Mouse (Mus musculus) hindbrain, embryonic 13.5 days (tissue): ENCODE results near the gene H2al1d. TPM values are rescaled to one million over a fixed set of nuclear protein-coding genes. Genes with fewer than 3 reads are reported as not detected.
"Not testable (repeated sequence)": the region's sequence is repeated elsewhere in the genome, so short reads cannot be mapped to it uniquely, and the experiment has no call there.

ENCODE experiments used
- ATAC-seq: fragments of 200-750 bp; cut with Nextera tagmentation; 2 replicates; pipeline ENCODE4 v1.8.0; 2017; ENCODE audit warnings: moderate TSS enrichment; ENCODE audit not compliant: low FRiP score
- H3K27ac ChIP-seq: fragments of 300-500 bp; sonication (generic); 2 replicates; pipeline ENCODE4 v1.5.1; 2015; ENCODE audit warnings: inconsistent platforms, mild to moderate bottlenecking, moderate library complexity
- H3K27me3 ChIP-seq: fragments of 300-500 bp; sonication (generic); 2 replicates; pipeline ENCODE4 v1.6.1; 2015; ENCODE audit warnings: mild to moderate bottlenecking, inconsistent platforms
- H3K36me3 ChIP-seq: fragments of 300-500 bp; sonication (generic); 2 replicates; pipeline ENCODE4 v1.6.1; 2015; ENCODE audit warnings: mild to moderate bottlenecking, inconsistent platforms
- H3K4me1 ChIP-seq: fragments of 300-500 bp; sonication (generic); replicated peaks from 2 replicates; pipeline ENCODE4 v1.6.1; 2015; ENCODE audit warnings: inconsistent platforms
- H3K4me2 ChIP-seq: fragments of 300-500 bp; sonication (generic); 2 replicates; pipeline ENCODE4 v1.6.1; 2015; ENCODE audit warnings: inconsistent platforms, mild to moderate bottlenecking, moderate library complexity
- H3K4me3 ChIP-seq: fragments of 300-500 bp; sonication (generic); 2 replicates; pipeline ENCODE4 v1.5.1; 2015; ENCODE audit warnings: mild to moderate bottlenecking, inconsistent platforms
- H3K9ac ChIP-seq: fragments of 300-500 bp; sonication (generic); 2 replicates; pipeline ENCODE4 v1.6.1; 2015; ENCODE audit warnings: mild to moderate bottlenecking, inconsistent platforms
- H3K9me3 ChIP-seq: fragments of 300-500 bp; sonication (generic); 2 replicates; pipeline ENCODE4 v1.6.1; 2016; ENCODE audit warnings: inconsistent platforms
- WGBS: fragments of 180-500 bp; shearing (Covaris S2); methylation state at CpG from one replicate; pipeline ENCODE4 v1.1.7; 2015; 5-methylcytosine and 5-hydroxymethylcytosine counted together
- polyA plus RNA-seq: library from polyadenylated mRNA; unstranded; fragments of >200 nt; fragmentation: Nextera tagmentation; extraction: Ambion mirVana; gene quantifications from 2 replicates; pipeline ENCODE4 v1.2.1, GENCODE M21; 2015

H2al1d gene
- polyA plus RNA-seq, 1 experiment from 2014 or later = not detected

GRCm38 (mm10) chrX:11314858-11315257, 6.2 kb downstream of the H2al1d start, which contains the start of gene H2al1f:
Gene H2al1f (plus strand): TSS chrX:11315158.
- H3K4me3 ChIP-seq, H3K9ac ChIP-seq, H3K4me2 ChIP-seq, H3K27ac ChIP-seq, H3K27me3 ChIP-seq, H3K36me3 ChIP-seq, ATAC-seq, H3K4me1 ChIP-seq, H3K9me3 ChIP-seq: not testable (repeated sequence)
- WGBS = no CpG with 5 or more reads among the region's 6 CpGs

DNA sequence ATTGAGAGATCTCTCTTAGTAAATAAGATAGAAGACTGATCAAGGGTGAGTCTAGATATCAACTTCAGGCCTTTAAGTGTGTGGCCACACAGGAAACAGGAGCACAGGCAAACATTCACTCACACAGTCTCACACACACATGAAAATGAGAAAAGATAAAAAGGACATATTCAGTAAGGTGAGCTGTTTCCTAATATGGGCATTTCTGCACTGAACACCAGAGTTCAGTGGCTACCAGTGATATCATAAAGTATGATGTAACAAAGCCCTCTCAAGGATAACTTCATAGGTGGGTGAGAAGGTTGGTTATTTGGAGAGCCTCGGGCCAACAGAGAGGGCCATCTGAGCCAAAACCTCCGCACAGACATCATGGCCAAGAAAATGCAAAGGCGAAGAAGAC, 9.3 kb downstream of the H2al1d start, which contains the start of gene H2al1g:
Gene H2al1g, plus strand, starts transcription at position 301 of the 400 bp plus-strand sequence.
- not testable (repeated sequence) for H3K4me3 ChIP-seq, H3K36me3 ChIP-seq, H3K27me3 ChIP-seq, H3K27ac ChIP-seq, H3K4me2 ChIP-seq, ATAC-seq, H3K9ac ChIP-seq, H3K4me1 ChIP-seq, H3K9me3 ChIP-seq
- WGBS = no CpG with 5 or more reads among the region's 3 CpGs

GRCm38 (mm10) chrX:11321192-11321591, 12.6 kb downstream of the H2al1d start, which contains the start of gene H2al1h:
Gene H2al1h (plus strand): TSS chrX:11321492.
- not testable (repeated sequence) for H3K4me1 ChIP-seq, H3K9ac ChIP-seq, H3K27ac ChIP-seq, H3K4me3 ChIP-seq, H3K27me3 ChIP-seq, H3K9me3 ChIP-seq, ATAC-seq, H3K36me3 ChIP-seq, H3K4me2 ChIP-seq
- WGBS = no CpG with 5 or more reads among the region's 6 CpGs

- not testable (repeated sequence) for H3K27ac ChIP-seq, H3K36me3 ChIP-seq, H3K4me3 ChIP-seq, ATAC-seq, H3K4me1 ChIP-seq, H3K9ac ChIP-seq, H3K4me2 ChIP-seq, H3K9me3 ChIP-seq, H3K27me3 ChIP-seq
- 84% methylated on average over 2 of the region's 5 CpGs for WGBS
Observed at GRCm38 (mm10) chrX:11324359-11324758, 15.7 kb downstream of the H2al1d start, which contains the start of gene H2al1i. Gene H2al1i (plus strand): TSS chrX:11324659.

- H3K9me3 ChIP-seq, H3K4me3 ChIP-seq, ATAC-seq, H3K36me3 ChIP-seq, H3K4me2 ChIP-seq, H3K27me3 ChIP-seq, H3K27ac ChIP-seq, H3K4me1 ChIP-seq, H3K9ac ChIP-seq: not testable (repeated sequence)
- 87% methylated on average over 2 of the region's 2 CpGs for WGBS
Observed at GRCm38 (mm10) chrX:11327522-11327921, 18.9 kb downstream of the H2al1d start, which contains the start of gene H2al1j. Gene H2al1j (plus strand): TSS chrX:11327822.

GRCm38 (mm10) chrX:11345762-11346161, 37.1 kb downstream of the H2al1d start:
- no peak overlapping the region for H3K4me2 ChIP-seq
- no peaks in the 10 kb centered on the region for H3K9me3 ChIP-seq
- no peaks in the 10 kb centered on the region for H3K27me3 ChIP-seq
- no peaks in the 10 kb centered on the region for H3K36me3 ChIP-seq
- peaks cover 5% of the 10 kb centered on the region; the same call in 1 of the 2 replicates for H3K4me1 ChIP-seq
- H3K4me3 ChIP-seq = no peak overlapping the region
- no peak for ATAC-seq
- no peak overlapping the region for H3K27ac ChIP-seq
- WGBS = 61% methylated on average over 9 of the region's 9 CpGs
- H3K9ac ChIP-seq = no peak overlapping the region

DNA sequence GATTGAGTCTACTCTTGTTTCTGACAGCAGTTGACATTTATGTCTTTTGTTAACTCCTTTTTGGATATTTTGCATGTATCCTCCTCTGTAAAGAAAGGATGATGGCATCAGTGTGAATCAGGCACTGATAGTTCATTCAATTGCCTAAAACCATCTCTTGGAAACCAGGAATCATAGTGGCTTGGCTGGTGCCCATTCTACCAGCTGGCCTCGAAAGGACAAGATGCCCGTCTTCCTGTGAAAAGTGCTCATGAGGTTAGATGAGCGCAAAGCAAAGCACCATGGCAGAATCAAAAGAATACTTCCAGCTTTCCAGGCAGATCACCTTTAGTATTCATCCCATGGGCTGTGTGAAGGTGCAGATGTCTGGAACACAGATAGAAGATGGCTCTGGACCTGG, 38.1 kb downstream of the H2al1d start:
- Histone ChIP-seq H3K27ac (no peak overlapping the region), H3K27me3 (no peaks in the 10 kb centered on the region), H3K36me3 (no peaks in the 10 kb centered on the region), H3K4me2 (no peak overlapping the region), H3K9me3 (no peaks in the 10 kb centered on the region), H3K4me3 (no peak overlapping the region), H3K9ac (no peak overlapping the region), H3K4me1 (peaks cover 5% of the 10 kb centered on the region; the same call in 1 of the 2 replicates)
- WGBS = 93% methylated on average over 3 of the region's 3 CpGs
- ATAC-seq = no peak

Other genes with a start within 250 kb of the H2al1d start
- gene H2al1a, start 9.6 kb upstream of the H2al1d start, polyA plus RNA-seq = not detected in 2 replicates
- gene H2al1b, start 6.4 kb upstream of the H2al1d start, polyA plus RNA-seq = not detected in 2 replicates
- not detected in 2 replicates for gene H2al1c, start 3.2 kb upstream of the H2al1d start, polyA plus RNA-seq
- not detected in 2 replicates for gene H2al1e, start 3.1 kb downstream of the H2al1d start, polyA plus RNA-seq
- not detected in 2 replicates for gene H2al1f, start 6.3 kb downstream of the H2al1d start, polyA plus RNA-seq
- gene H2al1g, start 9.4 kb downstream of the H2al1d start, polyA plus RNA-seq = not detected in 2 replicates
- not detected in 2 replicates for gene H2al1h, start 12.7 kb downstream of the H2al1d start, polyA plus RNA-seq
- gene H2al1i, start 15.8 kb downstream of the H2al1d start, polyA plus RNA-seq = not detected in 2 replicates
- not detected in 2 replicates for gene H2al1j, start 19.0 kb downstream of the H2al1d start, polyA plus RNA-seq